Mouse (Mus musculus): ENCODE measurements around the gene Vangl1.

- TF ChIP-seq CTCF (IDR thresholded peaks at IDR 0.05; ENCODE audit: extremely low read depth, insufficient read depth, low read length) (no peak), POLR2A (IDR thresholded peaks at IDR 0.05; ENCODE audit: extremely low read depth, insufficient read depth, low read length) (no peak)
Observed at GRCm38 (mm10) chr3:102195762-102196161, 8.7 kb downstream of the Vangl1 start.
